Mouse (Mus musculus): ENCODE results near the gene Slc27a5.

DNA sequence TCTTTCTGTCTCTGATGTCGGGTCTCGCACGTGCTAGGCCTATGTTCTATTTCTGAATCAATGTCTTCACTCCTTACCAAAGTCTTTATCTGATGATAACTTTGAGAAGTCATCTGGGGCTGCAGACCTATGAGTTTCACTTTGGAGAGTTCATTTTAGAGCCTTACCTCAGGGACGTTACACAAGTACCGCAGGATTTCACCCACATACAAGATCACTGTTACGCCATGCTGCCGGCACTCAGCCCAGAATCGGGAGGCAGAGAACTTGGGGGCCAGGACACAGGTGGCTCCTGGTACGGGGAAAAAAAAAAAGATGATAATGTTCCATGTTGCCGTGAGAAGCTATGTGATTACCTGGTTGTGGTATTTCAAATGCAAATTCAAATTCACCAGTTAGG lies 4.8 kb downstream of the Slc27a5 start:
- no peak for TF ChIP-seq CTCF (conservative IDR thresholded peaks at IDR 0.05; ENCODE audit: low read length)
- TF ChIP-seq NANOG (IDR thresholded peaks at IDR 0.05; ENCODE audit: borderline replicate concordance, low read length) = no peak

Measured in E14TG2a.4 (cell line).